Mouse (Mus musculus) liver, adult 2 months (tissue): ENCODE measurements at regions not wholly inside any gene's neighbourhood (a gene's known extent, or its start where the extent isn't known, plus 50 kb on each side); places are given as distances from the start of the nearest gene placed in this dataset.

Experiments used
- CTCF ChIP-seq: fragments of 200-500 bp; IDR thresholded peaks from 2 replicates; pipeline ENCODE4 v1.5.1; 2011; ENCODE audit warnings: low read depth, low read length, control low read depth
- POLR2A ChIP-seq: fragments of 200-500 bp; IDR thresholded peaks from 2 replicates; pipeline ENCODE4 v1.6.1; 2011; ENCODE audit warnings: low read length, control low read depth; ENCODE audit not compliant: insufficient read depth; ENCODE audit errors: extremely low read depth

DNA sequence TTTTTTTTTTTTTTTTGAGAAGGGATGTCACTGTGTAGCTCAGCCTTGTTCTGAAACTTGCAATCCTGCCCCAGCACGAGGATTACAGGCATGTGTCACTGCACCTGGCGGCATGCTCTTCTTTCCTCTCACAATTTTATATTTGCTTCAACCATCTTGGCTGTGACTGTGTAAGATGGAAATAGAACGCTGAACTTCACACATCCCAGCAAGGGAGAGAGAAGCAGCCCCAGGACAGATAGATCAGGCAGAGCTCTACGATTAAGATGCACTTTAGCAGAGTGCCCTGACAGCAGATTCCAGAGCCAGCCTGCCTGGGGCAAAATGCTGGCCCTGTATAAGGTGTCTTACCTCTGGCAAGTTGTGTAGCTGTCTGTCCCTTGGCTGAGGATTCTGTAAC lies 84.7 kb upstream of the Ube2e1 start:
- TF ChIP-seq POLR2A (no peak), CTCF (no peak)
